Mouse (Mus musculus) lung, adult 2 months (tissue): ENCODE results near the gene Timm50. TPM values are rescaled to one million over a fixed set of nuclear protein-coding genes. Genes with fewer than 3 reads are reported as not detected.

Experiments used
- DNase-seq: peaks from one replicate; pipeline ENCODE4 v3.0.0; 2022
- H3K4me1 ChIP-seq: fragments of 200-500 bp; 2 replicates; pipeline ENCODE4 v1.6.1; 2011; ENCODE audit warnings: low read length; ENCODE audit not compliant: control insufficient read depth, insufficient read depth
- H3K4me3 ChIP-seq: fragments of 200-500 bp; replicated peaks from 2 replicates; pipeline ENCODE3; 2011; ENCODE audit warnings: low read depth, mild to moderate bottlenecking, control low read depth, low read length; ENCODE audit errors: extremely low read depth
- CTCF ChIP-seq: fragments of 200-500 bp; IDR thresholded peaks from 2 replicates; pipeline ENCODE4 v1.5.1; 2011; ENCODE audit warnings: mild to moderate bottlenecking, low read length, control low read depth; ENCODE audit not compliant: insufficient read depth
- POLR2A ChIP-seq: fragments of 200-500 bp; IDR thresholded peaks from 2 replicates; pipeline ENCODE4 v1.6.1; 2011; ENCODE audit warnings: low read depth, mild to moderate bottlenecking, control low read depth, low read length, borderline replicate concordance; ENCODE audit errors: extremely low read depth
- WGBS: fragments of 180-500 bp; shearing (Covaris S2); methylation state at CpG from one replicate; pipeline ENCODE4 v1.1.7; 2018; 5-methylcytosine and 5-hydroxymethylcytosine counted together
- polyA plus RNA-seq: library from polyadenylated mRNA; depleted of rRNA; stranded (reverse); fragments of >200 nt; gene quantifications from 2 replicates; pipeline ENCODE4 v1.2.3, GENCODE M21; 2012

The Timm50 gene
- polyA plus RNA-seq, 1 experiment, result 44.4 TPM

DNA sequence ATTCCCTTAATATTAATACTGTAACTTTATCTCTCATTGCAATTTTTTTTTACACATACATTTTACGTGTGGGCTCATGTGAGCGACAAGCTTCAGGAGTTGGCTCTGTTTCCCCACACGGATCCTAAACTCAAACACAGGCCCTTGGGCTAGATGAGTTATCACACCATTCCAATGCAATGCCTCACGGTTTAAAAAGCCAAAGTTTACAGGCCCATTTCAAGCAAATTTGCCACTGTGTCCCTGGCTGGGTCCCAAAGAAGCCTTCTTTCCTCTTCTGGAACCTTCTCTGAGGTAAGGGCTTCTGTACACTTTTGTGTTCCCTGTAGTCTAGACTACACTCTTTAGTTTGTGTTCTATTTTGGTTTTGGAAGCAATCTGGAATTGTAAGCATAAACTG, 22.7 kb upstream of the Timm50 start:
- H3K4me3 ChIP-seq, result no peak overlapping the region
- 57% methylated on average over 4 of the region's 4 CpGs for WGBS
- no peak for DNase-seq
- TF ChIP-seq POLR2A (no peak), CTCF (no peak)
- peaks cover 6% of the 10 kb centered on the region; the same call in 1 of the 2 replicates for H3K4me1 ChIP-seq

GRCm38 (mm10) chr7:28328260-28328659, 16.4 kb upstream of the Timm50 start:
- WGBS, result 95% methylated on average over 2 of the region's 2 CpGs
- Histone ChIP-seq H3K4me3 (no peak overlapping the region), H3K4me1 (no peaks in the 10 kb centered on the region)
- no peak for DNase-seq
- TF ChIP-seq CTCF (no peak), POLR2A (no peak)

DNA sequence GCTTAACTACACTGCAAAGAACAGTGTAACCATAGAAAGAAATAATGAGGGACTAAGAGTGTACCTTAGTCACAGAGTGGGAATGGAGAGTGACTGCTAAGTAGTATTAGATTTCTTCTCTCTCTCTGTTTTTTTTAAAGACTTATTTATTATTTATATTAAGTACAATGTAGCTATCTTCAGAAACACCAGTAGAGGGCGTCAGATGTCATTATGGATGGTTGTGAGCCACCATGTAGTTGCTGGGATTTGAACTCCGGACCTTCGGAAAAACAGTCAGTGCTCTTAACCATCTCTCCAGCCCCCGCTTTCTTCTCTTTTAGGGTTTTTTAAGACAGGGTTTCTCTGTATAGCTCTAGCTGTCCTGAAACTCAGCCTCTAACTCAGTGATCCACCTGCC, 14.6 kb upstream of the Timm50 start:
- TF ChIP-seq POLR2A, result no peak
- no peak for TF ChIP-seq CTCF
- no peak for DNase-seq
- WGBS, result 81% methylated on average over 4 of the region's 4 CpGs
- H3K4me3 ChIP-seq, result no peak overlapping the region
- H3K4me1 ChIP-seq, result no peaks in the 10 kb centered on the region

GRCm38 (mm10) chr7:28325293-28325692, 13.4 kb upstream of the Timm50 start:
- WGBS, result 96% methylated on average over 8 of the region's 8 CpGs
- DNase-seq, result no peak
- Histone ChIP-seq H3K4me3 (no peak overlapping the region), H3K4me1 (no peaks in the 10 kb centered on the region)
- TF ChIP-seq POLR2A (no peak), CTCF (no peak)

GRCm38 (mm10) chr7:28321974-28322720, 10.3 kb upstream of the Timm50 start:
- TF ChIP-seq POLR2A (no peak), CTCF (no peak)
- DNase-seq, result no peak
- no peak overlapping the region for H3K4me3 ChIP-seq
- H3K4me1 ChIP-seq, result no peaks in the 10 kb centered on the region
- WGBS, result 87% methylated on average over 15 of the region's 15 CpGs

GRCm38 (mm10) chr7:28318714-28319113, 6.8 kb upstream of the Timm50 start:
- H3K4me3 ChIP-seq, result no peak overlapping the region
- DNase-seq, result no peak
- TF ChIP-seq POLR2A (no peak), CTCF (no peak)
- WGBS, result 91% methylated on average over 17 of the region's 17 CpGs
- no peaks in the 10 kb centered on the region for H3K4me1 ChIP-seq

DNA sequence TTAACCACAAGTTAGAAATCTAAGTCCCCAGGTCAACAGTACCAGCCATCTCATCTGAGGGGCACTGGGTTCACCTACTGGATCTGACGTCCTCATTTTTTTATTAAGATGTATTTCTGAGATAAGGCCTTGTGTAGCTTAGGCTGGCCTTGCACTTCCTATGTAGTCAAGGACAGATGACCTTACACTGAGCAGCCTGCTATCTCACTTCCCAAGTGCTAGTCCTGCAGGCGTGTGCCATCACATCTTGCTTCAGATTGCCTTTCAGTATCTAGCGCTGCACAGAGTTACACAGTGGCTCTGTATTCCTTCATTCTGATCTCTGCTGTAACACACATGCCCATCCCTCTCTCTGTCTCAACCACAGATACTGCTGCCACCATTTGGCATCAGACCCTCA, 6.2 kb upstream of the Timm50 start:
- no peak for DNase-seq
- WGBS, result 86% methylated on average over 3 of the region's 3 CpGs

DNA sequence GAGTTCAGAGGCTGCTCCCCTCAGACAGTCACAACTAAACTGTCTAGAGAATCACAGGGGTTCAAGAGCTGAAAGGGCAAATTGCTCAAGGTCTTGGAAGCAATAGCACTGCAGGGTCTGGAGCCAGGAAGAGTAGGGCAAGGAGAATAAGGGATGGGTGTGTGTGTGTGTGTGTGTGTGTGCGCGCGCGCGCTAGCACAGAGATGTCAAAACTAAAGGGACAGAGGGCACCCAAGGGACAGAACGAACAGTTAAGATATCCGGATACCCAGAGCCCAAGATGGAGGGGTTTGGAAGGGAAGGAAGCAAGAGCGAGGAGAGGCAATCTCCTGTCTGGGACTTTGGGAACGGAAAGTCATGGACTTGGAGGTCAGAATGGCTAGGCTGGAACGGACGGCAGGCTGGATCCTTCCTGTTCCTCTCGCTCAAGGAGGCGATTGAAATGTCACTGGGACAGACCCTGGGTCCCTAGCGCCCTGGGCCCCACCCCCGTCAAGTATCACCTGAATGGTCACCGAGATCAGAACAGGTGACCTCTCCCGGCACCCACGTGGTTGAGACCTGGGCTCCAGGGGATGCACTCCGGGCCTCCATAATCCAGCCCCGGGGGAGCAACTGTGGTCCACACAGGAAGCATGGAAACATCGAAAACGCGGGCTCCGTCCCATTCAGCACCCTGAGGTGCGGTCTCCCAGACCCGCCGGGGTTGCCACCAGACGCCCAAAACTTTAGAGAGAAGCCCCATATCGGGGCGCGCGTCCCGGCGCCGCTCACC, 534 bp downstream of the Timm50 start:
- Histone ChIP-seq H3K4me1 (peaks cover 4% of the 10 kb centered on the region; the same call in 1 of the 2 replicates), H3K4me3 (peak overlapping the region; percentile 71)
- no peak for DNase-seq
- WGBS, result 4% methylated on average over 35 of the region's 35 CpGs
- TF ChIP-seq CTCF, result no peak
- no peak for TF ChIP-seq POLR2A

More for the DNA sequence above, 6.2 kb upstream of the Timm50 start:
- no peak for TF ChIP-seq CTCF
- no peak for TF ChIP-seq POLR2A
- Histone ChIP-seq H3K4me1 (no peaks in the 10 kb centered on the region), H3K4me3 (no peak overlapping the region)

DNA sequence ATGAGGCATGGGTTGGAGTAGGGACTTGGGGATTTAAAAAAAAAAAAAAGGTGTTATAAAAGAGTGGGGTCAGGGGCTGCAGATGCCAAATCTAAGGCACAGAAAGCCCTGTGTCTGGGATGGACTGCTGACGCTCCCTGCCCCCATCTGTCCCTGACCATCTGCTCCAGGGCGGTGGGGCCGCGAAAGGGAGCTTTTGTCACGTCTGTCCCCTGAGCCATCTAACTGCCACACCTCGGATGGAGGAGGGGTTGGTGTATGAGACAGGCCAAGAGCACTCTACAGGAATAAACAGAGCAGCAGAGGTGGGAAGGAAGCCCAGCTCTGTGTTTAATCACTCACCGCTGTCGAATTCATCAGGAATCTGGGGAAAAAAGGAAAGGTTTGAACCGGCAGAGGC, 2.1 kb downstream of the Timm50 start:
- WGBS, result 64% methylated on average over 9 of the region's 9 CpGs

GRCm38 (mm10) chr7:28306216-28306615, 5.7 kb downstream of the Timm50 start:
- TF ChIP-seq POLR2A (no peak), CTCF (no peak)
- H3K4me3 ChIP-seq, result no peak overlapping the region
- WGBS, result 93% methylated on average over 8 of the region's 8 CpGs
- no peak for DNase-seq
- peaks cover 3% of the 10 kb centered on the region; the same call in 1 of the 2 replicates for H3K4me1 ChIP-seq

More for the DNA sequence above, 2.1 kb downstream of the Timm50 start:
- TF ChIP-seq POLR2A, result no peak
- TF ChIP-seq CTCF, result no peak
- Histone ChIP-seq H3K4me3 (no peak overlapping the region), H3K4me1 (peaks cover 4% of the 10 kb centered on the region; the same call in 1 of the 2 replicates)
- no peak for DNase-seq
